Mouse (Mus musculus): ENCODE measurements around the gene Ggnbp2.

Ggnbp2 gene

DNA sequence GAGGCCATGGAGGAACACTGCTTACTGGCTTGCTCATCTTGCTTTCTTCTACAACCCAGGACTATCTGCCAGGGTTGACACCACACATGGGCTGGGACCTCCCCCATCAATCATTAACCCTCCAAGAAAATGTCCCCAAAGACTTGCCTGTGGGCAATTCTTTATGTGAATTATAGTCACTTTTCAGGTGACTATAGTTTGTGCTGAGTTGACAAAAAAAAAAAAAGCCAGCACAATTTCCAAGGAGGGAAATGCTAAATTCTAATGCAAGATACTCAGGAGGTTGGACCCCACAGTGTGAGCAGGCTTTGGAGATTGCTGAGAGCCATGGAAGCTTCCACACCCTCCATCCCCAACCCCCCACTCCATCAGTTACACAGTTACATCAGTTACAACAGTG lies 77.1 kb downstream of the Ggnbp2 start:
- in situ Hi-C loops (cut with MboI; ENCODE audit: unreplicated experiment in 2 of 2), result no loop called here

DNA sequence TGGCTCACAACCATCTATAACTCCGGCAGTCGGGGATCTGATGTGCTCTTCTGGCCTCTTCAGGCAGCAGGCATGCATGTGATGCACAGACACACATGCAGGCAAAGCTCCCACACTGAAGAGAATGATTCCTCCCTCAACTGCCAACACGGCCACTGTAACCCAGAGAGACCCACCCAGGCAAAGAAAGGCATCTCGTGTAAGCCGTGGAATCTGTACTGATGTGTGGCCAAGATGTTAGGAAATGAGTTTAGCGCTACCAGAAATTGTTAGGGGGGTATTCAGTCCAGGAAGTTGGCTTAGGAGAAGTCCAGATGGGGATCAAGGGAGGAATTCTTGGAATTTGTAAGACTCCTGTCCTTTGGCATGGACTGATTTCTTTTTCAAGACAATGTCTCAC lies 80.2 kb downstream of the Ggnbp2 start:
- in situ Hi-C loops (cut with MboI; ENCODE audit: unreplicated experiment in 2 of 2), result no loop called here

All from v-Abl transformed pro-B cells (cell line).